Mouse (Mus musculus) midbrain, embryonic 11.5 days (tissue): ENCODE results near the gene Fgf8. TPM values are rescaled to one million over a fixed set of nuclear protein-coding genes. Genes with fewer than 3 reads are reported as not detected.

ENCODE experiments used
- ATAC-seq: fragments of 200-750 bp; cut with Nextera tagmentation; 2 replicates; pipeline ENCODE4 v1.8.0; 2017; ENCODE audit warnings: moderate TSS enrichment, moderate library complexity; ENCODE audit not compliant: low FRiP score
- DNase-seq: peaks from one replicate; pipeline ENCODE4 v3.0.0; 2015; ENCODE audit warnings: low spot score; ENCODE audit errors: missing footprints
- H3K27ac ChIP-seq: fragments of 300-500 bp; sonication (generic); 2 replicates; pipeline ENCODE4 v1.5.1; 2014; ENCODE audit warnings: low read depth, low read length
- H3K27me3 ChIP-seq: fragments of 300-500 bp; sonication (generic); 2 replicates; pipeline ENCODE4 v1.6.1; 2014; ENCODE audit warnings: mild to moderate bottlenecking, low read length, moderate library complexity, mixed read lengths; ENCODE audit not compliant: control insufficient read depth, insufficient read depth
- H3K36me3 ChIP-seq: fragments of 300-500 bp; sonication (generic); 2 replicates; pipeline ENCODE4 v1.6.1; 2014; ENCODE audit warnings: mild to moderate bottlenecking, low read length, moderate library complexity, mixed read lengths; ENCODE audit not compliant: control insufficient read depth, insufficient read depth
- H3K4me1 ChIP-seq: fragments of 300-500 bp; sonication (generic); 2 replicates; pipeline ENCODE4 v1.6.1; 2014; ENCODE audit warnings: low read length; ENCODE audit not compliant: control insufficient read depth, insufficient read depth
- H3K4me2 ChIP-seq: fragments of 300-500 bp; sonication (generic); 2 replicates; pipeline ENCODE4 v1.6.1; 2014; ENCODE audit warnings: mild to moderate bottlenecking, moderate library complexity
- H3K4me3 ChIP-seq: fragments of 300-500 bp; sonication (generic); 2 replicates; pipeline ENCODE4 v1.5.1; 2014; ENCODE audit warnings: low read depth, low read length
- H3K9ac ChIP-seq: fragments of 300-500 bp; sonication (generic); 2 replicates; pipeline ENCODE4 v1.6.1; 2014; ENCODE audit warnings: low read length
- H3K9me3 ChIP-seq: fragments of 300-500 bp; sonication (generic); 2 replicates; pipeline ENCODE4 v1.6.1; 2016; ENCODE audit warnings: low read length; ENCODE audit not compliant: control insufficient read depth
- WGBS: fragments of 180-500 bp; shearing (Covaris S2); extraction: QIAGEN DNeasy Blood & Tissue Kit; methylation state at CpG from one replicate; pipeline ENCODE4 v1.1.7; 2014; 5-methylcytosine and 5-hydroxymethylcytosine counted together
- polyA plus RNA-seq: library from polyadenylated mRNA; unstranded; fragments of >200 nt; fragmentation: Nextera tagmentation; extraction: Ambion mirVana; gene quantifications from 2 replicates; pipeline ENCODE4 v1.2.1, GENCODE M21; 2014

Fgf8 gene
- polyA plus RNA-seq, 1 experiment from 2014 or later: 11.4 TPM

DNA sequence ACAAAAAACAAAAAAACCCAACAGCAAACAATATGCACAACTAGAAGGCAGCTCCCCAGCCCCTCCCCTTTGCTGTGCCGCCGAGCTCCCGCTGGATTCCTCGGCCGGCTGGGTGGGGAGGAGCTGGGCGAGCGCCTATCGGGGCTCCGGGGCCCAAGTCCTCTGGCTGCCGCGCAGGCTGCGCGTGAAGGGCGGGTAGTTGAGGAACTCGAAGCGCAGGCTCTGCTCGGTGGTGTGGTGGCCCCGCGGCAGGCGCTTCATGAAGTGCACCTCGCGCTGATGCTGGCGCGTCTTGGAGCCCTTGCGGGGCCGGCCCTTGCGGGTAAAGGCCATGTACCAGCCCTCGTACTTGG lies 5.9 kb downstream of the Fgf8 start:
- no peaks in the 10 kb centered on the region for H3K36me3 ChIP-seq
- WGBS: under 1% methylated on average over 28 of the region's 28 CpGs
- peak overlapping the region; percentile 36; the same call in 1 of the 2 replicates for H3K9ac ChIP-seq
- ATAC-seq (peak; percentile 26; the same call in 1 of the 2 replicates), DNase-seq (no peak)
- H3K4me1 ChIP-seq: peaks cover 16% of the 10 kb centered on the region
- H3K9me3 ChIP-seq: no peaks in the 10 kb centered on the region
- H3K27ac ChIP-seq: no peak overlapping the region
- H3K4me2 ChIP-seq: peak overlapping the region; percentile 43
- peak overlapping the region; percentile 17; the same call in 1 of the 2 replicates for H3K4me3 ChIP-seq
- H3K27me3 ChIP-seq: peaks cover 97% of the 10 kb centered on the region

DNA sequence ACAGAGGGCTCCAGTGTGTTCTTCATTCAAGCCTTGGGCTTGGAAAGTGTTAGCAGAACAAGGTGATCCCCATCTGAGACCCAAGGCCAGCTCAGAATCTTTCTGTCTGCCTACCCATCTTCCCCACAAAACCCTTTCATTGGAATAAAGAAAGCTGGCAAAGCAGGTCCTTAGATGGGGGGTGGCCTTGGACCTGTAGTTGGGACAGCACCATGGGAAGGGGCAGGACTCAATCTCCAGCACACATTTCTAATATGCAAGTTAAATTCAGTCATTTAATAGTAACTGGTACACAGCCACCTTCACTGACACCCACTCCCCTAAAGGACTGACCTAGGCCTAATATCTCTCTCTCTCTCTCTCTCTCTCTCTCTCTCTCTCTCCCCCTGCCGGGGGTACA lies 6.5 kb downstream of the Fgf8 start:
- WGBS: 43% methylated on average over 1 of the region's 1 CpGs
- H3K4me1 ChIP-seq: peaks cover 14% of the 10 kb centered on the region
- no peak for ATAC-seq
- H3K27me3 ChIP-seq: peaks cover 97% of the 10 kb centered on the region
- no peak overlapping the region for H3K27ac ChIP-seq
- no peaks in the 10 kb centered on the region for H3K9me3 ChIP-seq
- no peak overlapping the region for H3K9ac ChIP-seq
- no peak overlapping the region for H3K4me3 ChIP-seq
- H3K4me2 ChIP-seq: no peak overlapping the region
- peak; percentile 87 for DNase-seq
- no peaks in the 10 kb centered on the region for H3K36me3 ChIP-seq

DNA sequence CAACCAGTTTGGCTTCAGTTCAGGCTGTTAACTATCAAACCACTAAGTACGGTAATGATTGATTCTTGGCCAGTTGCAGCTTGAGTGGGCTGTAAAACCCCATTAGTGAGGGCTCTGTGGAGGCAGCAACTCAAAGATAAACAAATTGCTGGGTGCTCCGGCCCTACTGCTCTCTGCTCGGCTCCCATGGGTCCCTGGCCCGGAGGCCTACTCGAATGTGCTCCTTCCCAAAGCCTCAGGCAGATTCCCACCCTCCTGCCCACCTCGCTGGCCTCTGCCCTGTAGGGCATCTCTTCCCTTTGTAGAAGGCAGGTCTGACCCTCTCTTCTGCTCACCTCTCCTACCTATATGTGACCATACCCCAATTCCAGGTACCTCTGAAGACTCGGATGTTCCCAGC lies 8.0 kb downstream of the Fgf8 start:
- no peak for ATAC-seq
- peaks cover 14% of the 10 kb centered on the region for H3K4me1 ChIP-seq

DNA sequence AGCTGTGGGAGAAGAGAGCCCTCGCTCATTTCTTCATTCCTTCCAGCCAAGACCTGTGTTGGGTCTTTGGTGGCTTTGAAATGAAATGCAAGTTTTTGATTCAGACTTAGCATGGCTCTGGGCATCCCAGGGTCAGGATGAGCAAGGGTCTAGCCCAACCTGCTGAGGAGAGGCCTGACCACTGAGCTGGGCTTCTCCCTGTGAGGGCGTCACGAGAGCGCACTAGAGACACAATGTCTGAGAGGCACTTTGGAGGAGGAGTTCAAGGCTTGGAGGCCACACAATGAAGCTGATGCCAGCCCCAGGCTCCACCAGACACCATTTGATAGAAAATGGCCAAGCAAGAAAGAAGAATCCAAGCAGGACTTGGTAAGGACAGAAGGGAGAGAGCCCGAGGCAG lies 8.5 kb downstream of the Fgf8 start:
- H3K27me3 ChIP-seq: peaks cover 94% of the 10 kb centered on the region
- H3K27ac ChIP-seq: no peak overlapping the region
- no peaks in the 10 kb centered on the region for H3K9me3 ChIP-seq
- no peak overlapping the region for H3K4me2 ChIP-seq
- peak; percentile 84 for DNase-seq
- no peak overlapping the region for H3K9ac ChIP-seq
- H3K4me3 ChIP-seq: no peak overlapping the region
- peaks cover 14% of the 10 kb centered on the region for H3K4me1 ChIP-seq
- 76% methylated on average over 5 of the region's 5 CpGs for WGBS
- no peak for ATAC-seq
- no peaks in the 10 kb centered on the region for H3K36me3 ChIP-seq

More for the DNA sequence above, 8.0 kb downstream of the Fgf8 start:
- Histone ChIP-seq H3K9me3 (no peaks in the 10 kb centered on the region), H3K9ac (no peak overlapping the region), H3K27me3 (peaks cover 98% of the 10 kb centered on the region), H3K4me2 (no peak overlapping the region), H3K36me3 (no peaks in the 10 kb centered on the region), H3K4me3 (no peak overlapping the region), H3K27ac (no peak overlapping the region)
- 41% methylated on average over 7 of the region's 7 CpGs for WGBS
- peak; percentile 77 for DNase-seq

DNA sequence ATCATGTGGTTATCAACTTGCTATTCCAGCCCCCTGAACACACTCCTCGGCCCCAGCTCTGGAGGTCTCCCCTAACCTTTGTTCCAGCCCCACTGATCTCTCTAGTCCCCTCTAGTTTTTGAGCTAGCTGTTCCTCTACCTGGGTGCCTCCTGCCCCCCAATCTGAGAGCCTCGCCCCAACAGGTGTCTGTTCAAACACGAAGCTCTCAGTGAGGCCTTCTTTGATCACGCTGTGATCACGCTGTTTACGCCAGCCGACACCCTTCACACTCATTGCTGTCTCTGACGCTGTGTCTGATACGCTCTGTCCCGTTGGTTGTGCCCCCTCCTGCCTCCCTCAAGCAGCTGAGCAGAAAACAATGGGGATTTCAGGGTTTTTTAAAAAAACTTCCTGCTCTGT lies 9.2 kb downstream of the Fgf8 start:
- ATAC-seq (no peak), DNase-seq (peak; percentile 85)
- WGBS: 14% methylated on average over 10 of the region's 10 CpGs

DNA sequence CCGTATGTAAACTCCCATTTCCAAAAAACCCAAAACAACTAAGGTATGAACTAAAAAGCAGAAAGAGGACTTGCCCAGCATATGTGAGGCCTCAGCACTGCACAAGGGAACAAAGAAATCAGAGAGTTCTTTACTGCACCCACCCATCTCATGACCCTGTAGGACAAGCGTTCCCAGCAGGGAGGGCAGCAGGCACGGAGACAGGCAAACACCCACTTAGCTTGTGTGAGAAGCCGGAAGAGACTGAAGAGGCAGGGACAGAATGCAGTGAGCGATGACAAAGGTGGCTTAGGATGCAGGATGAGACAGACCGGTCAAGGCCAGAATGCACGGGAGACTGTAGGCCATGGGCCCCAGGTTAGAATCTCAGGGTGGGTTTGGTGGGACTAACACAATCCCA lies 11.1 kb downstream of the Fgf8 start:
- H3K9me3 ChIP-seq: no peaks in the 10 kb centered on the region
- no peak overlapping the region for H3K4me3 ChIP-seq
- H3K27ac ChIP-seq: no peak overlapping the region
- peaks cover 89% of the 10 kb centered on the region for H3K27me3 ChIP-seq
- no peak overlapping the region for H3K9ac ChIP-seq
- H3K4me2 ChIP-seq: no peak overlapping the region
- peaks cover 2% of the 10 kb centered on the region for H3K4me1 ChIP-seq
- DNase-seq (peak; percentile 56), ATAC-seq (no peak)
- no peaks in the 10 kb centered on the region for H3K36me3 ChIP-seq
- 87% methylated on average over 7 of the region's 7 CpGs for WGBS

More for the DNA sequence above, 9.2 kb downstream of the Fgf8 start:
- Histone ChIP-seq H3K27me3 (peaks cover 93% of the 10 kb centered on the region), H3K4me2 (no peak overlapping the region), H3K36me3 (no peaks in the 10 kb centered on the region), H3K9ac (no peak overlapping the region), H3K9me3 (no peaks in the 10 kb centered on the region), H3K4me3 (no peak overlapping the region), H3K4me1 (peaks cover 14% of the 10 kb centered on the region), H3K27ac (no peak overlapping the region)

DNA sequence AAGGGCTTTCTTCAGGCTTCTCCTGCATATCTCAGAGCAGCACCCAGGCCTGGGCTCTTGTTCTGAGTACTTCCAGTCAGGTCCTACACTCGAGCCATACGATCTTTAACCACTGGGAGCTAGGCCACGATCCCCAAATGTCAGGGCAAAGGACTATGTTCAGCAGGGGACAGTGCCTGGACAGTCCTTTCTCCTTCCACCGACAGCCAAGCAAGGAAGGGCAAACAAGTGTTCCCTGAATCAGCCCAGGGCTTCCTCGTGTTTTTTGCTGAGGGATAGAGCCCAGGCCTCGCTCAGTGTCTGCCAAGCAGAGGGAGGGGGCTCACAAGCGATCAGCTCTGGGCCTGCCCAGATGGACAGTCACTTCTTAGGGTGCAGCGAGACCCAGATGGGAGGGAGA lies 12.7 kb downstream of the Fgf8 start:
- Histone ChIP-seq H3K9me3 (no peaks in the 10 kb centered on the region), H3K9ac (no peak overlapping the region), H3K4me1 (no peaks in the 10 kb centered on the region), H3K36me3 (no peaks in the 10 kb centered on the region), H3K27ac (no peak overlapping the region), H3K4me3 (no peak overlapping the region), H3K27me3 (peaks cover 86% of the 10 kb centered on the region), H3K4me2 (no peak overlapping the region)
- DNase-seq: peak; percentile 67
- no peak for ATAC-seq
- WGBS: 79% methylated on average over 8 of the region's 8 CpGs

DNA sequence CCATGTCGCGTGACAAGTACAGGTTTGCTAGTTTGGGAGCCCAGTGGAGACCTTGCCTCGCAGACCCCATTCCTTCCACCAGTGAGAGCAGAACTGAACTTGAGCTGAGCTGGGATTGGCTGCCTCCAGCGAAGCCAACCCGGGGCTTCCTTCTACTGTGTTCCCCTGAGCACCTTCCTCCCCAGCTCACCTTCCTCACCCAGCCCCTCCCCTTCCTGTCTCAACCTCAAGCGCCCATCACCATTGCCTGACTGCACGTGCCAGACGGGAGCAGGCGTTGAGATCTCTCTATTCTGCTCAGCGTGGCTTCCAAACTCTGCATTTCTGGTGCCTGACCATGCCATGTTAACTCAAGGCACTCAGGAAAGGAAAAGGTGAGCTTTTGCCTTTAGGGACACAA lies 15.5 kb downstream of the Fgf8 start:
- Histone ChIP-seq H3K9me3 (no peaks in the 10 kb centered on the region), H3K27ac (no peak overlapping the region), H3K9ac (no peak overlapping the region), H3K27me3 (peaks cover 80% of the 10 kb centered on the region), H3K4me2 (no peak overlapping the region), H3K4me1 (no peaks in the 10 kb centered on the region), H3K36me3 (no peaks in the 10 kb centered on the region), H3K4me3 (no peak overlapping the region)
- 77% methylated on average over 10 of the region's 10 CpGs for WGBS
- DNase-seq: peak; percentile 72
- ATAC-seq: no peak

DNA sequence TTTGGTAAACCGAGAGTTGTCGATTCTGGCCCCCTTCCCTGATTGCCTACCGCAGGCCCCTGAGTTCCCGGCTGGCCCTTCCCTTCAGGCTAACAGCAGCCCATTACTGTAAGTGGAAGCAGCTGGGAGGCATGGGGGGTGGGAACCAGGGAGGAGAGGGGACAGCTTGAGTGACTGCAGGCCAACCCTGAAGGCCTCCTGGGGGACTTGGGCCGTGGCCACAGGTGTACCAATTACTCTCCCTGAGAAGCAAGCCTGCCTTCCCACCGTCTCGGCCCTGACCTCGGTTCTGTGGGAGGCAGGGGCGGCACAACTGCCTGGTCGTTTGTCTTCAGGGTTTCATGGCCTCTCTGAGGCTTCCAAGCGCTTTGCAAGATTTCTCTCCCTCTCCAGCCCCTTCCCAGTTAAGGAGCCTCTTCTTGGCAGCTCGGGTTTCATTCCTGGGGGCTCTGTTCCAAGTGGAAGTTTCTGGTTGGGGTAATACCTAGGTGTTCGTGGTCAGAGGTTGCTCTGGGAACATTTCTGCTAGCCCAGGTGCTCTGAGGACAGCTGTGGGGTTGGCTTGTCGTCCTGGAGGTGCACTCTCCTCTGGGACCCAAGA lies 16.9 kb downstream of the Fgf8 start:
- H3K4me1 ChIP-seq: no peaks in the 10 kb centered on the region
- no peak overlapping the region for H3K27ac ChIP-seq
- WGBS: 53% methylated on average over 14 of the region's 14 CpGs
- no peak overlapping the region for H3K9ac ChIP-seq
- H3K36me3 ChIP-seq: no peaks in the 10 kb centered on the region
- H3K27me3 ChIP-seq: peaks cover 78% of the 10 kb centered on the region
- no peak for ATAC-seq
- H3K4me3 ChIP-seq: no peak overlapping the region
- H3K4me2 ChIP-seq: no peak overlapping the region
- DNase-seq: peak; percentile 79
- H3K9me3 ChIP-seq: no peaks in the 10 kb centered on the region
